Mouse (Mus musculus): Measurements from ENCODE around the gene Scn1a. TPM values are rescaled to one million over a fixed set of nuclear protein-coding genes. Genes with fewer than 3 reads are reported as not detected.

The Scn1a gene
- not detected for total RNA-seq (2021)

DNA sequence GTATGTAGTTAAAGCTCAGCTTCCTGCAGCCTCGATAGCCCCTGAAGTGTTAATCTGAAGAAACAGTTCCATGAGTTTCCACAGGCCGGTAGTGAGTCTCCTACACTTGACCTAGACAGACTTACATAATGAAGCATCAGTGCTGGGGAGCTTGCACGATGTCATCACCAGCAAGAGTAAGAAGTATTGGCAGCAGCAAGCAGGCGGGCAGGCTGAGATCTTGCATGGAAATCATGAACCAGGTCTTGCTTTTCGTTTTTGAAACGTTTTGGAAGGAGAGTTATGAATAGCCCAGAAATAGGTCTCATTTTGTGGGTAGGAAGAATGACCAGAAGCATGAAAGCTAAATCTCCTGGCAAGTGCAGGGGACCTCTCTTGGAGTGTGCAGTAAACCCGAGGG, at the start of gene Scn1a:
TSS of gene Scn1a (minus strand) at position 130 of the 400 bp plus-strand sequence.
- DNase-seq, result no peak
- intact Hi-C loops (cut with DNase I), result no loop called here

DNA sequence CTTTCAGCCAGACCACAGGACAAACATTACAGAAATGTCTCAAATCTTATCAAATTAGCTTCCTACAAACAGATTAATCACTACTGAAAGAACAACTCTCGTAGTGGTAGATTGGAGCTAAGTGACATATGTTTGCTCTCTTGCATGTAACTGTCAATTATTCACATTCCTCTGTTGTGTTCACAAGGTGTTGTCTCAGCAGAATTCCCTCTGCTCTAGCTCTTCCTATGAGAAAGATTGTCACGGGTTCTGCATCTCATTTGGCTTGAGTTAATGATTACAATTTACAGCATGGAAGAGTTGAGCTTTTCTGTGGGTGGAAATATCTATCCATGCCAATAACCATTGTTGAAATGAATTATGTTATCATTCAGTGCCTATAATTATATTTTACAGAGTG, 37.8 kb upstream of the Scn1a start:
- no peak for DNase-seq
- intact Hi-C loops (cut with DNase I), result no loop called here

DNA sequence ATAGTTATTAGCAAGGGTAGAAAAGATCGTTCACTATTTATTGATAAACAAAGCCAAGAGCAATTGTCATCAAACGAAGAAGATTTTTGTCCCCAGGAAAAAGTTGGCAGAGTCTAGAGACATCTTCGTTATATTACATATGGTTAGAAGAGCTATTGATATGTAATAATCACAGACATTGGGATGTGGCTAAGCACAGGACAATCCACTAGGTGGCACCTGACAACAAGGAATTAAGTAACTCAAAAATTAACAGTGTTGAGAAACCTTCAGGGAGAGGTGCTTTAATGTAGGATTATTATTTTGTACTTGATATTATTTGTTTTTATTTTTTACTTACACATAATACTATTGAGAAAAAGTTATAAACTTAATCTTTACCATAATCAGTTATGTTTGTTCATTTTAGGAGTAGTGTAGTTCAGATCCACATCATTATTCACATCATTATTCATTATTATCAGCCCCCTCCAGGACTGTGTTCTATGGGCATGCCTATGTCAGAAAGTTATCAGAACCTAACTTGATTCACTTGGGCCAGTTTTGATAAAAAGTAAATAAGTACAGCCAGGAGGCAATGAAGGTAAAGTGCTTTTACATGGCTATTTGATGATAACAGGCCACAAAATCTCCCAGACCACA, 32.7 kb upstream of the Scn1a start:
- DNase-seq, result no peak
- intact Hi-C loops (cut with DNase I), result loop anchor here (1.0 kb wide), 1 partner anchor 327 kb away; no protein-coding TSS in a partner anchor

DNA sequence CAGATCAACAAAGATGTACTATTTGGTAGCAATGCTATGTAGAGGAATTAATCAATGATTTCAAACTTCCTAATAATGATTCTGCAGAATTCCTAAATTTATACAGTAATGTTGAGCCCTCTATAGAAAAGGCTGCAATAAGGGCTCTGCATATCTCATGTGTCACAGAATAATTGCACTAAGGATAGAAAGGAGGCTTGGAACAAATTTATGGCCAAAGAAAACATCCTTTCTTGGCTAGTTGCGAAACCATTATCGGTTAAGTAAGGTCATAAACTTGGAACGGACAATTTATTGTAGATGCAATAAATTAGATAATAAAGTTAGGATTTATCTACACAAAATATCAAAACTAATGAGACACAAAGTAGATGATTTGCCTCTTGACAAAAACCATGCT, 24.8 kb upstream of the Scn1a start:
- no peak for DNase-seq
- intact Hi-C loops (cut with DNase I), result no loop called here

DNA sequence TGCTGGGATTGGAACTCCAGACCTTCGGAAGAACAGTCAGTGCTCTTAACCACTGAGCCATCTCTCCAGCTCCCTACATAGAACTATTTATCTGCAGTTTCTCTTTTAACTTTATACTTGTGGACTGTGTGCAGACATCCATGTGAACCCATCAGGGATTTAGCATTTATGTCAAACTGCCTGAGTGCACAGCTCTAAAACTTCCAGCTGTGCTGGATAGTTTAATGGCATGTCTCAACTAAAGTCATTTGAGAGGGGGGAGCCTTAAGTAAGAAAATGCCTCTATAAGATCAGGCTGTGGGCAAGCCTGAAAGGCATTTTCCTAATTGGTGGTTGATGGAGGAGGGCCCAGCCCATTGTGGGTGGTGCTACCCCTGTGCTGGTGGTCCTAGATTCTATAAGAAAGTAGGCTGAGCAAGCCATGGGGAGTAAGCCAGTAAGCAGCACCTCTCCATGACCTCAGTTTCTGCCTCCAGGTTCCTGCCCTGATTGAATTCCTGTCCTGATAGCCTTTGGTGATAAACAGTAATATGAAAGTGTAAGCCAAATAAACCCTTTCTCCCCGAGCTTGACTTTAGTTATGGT, 24.3 kb upstream of the Scn1a start:
- no peak for DNase-seq
- intact Hi-C loops (cut with DNase I), result no loop called here

DNA sequence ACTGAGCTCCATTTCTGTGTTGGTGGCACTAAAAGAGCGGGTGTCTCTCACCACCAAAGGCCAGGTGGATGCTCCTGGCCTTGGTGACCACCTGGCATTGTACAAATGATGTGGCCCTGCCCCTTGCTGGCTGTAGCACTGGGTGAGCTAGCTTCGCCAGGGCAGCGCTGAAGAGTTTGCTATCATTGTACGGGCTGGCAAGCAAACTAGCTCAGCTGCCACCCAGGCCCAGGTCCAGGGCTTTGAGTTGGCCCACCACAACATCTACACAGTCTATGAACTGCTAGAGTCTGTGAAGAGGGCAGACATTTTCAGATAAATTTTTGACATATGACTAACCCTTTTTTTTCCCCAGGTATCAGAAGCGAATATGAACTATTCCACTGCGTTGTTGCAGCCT, 23.3 kb upstream of the Scn1a start:
- DNase-seq, result no peak
- intact Hi-C loops (cut with DNase I), result no loop called here

DNA sequence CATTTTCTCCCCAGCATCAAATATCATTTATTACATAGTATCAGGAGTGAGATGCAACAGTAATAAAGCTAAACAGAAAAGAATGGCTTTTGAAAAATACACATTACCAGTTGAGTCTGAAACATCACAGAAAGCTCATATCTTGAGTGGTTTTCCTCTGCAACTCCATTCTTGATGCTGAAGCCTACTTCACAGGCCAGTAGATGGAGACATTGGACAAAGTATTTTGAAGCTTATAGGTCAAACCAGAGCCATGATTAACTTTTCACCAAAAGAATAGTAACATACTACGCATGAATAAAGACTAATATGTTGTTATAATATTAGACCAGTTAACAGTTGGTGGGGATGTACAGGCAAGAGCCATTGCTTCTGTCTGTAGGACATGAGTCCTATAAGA, 21.8 kb upstream of the Scn1a start:
- intact Hi-C loops (cut with DNase I), result no loop called here
- no peak for DNase-seq

DNA sequence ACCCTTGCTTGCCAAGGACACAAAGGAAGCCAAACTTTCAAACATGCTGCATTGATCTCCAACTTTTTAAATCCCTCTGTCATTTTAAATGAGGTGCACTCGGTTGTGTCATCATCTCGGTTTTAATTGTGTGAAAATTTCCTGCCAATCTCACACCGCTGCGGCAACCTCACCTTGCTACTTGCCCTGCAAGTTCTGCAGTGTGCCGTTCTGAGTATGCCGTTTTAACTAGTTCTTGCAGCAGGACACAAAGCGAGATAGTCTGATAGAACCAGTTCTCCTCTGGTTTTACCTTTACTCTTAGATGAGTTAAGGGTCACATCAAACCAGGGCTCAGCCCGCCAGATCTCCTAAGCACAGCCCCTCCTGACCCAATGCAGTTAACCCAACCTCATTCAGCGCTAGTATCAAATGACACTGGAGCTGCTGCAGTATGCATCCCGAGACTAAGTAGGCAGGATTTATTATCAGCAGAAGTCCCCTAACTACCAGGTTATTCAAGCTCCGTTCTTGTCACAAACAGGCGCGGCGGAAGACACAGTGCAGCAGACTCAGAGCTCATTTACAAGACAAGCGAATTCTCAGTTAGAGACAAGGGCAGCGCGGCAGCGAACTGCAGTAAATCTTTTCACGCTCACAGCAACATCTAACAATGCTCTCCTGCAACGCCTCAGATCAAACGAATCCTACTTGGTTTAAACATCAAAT, 722 bp downstream of the Scn1a start:
- intact Hi-C loops (cut with DNase I), result no loop called here
- DNase-seq, result no peak

DNA sequence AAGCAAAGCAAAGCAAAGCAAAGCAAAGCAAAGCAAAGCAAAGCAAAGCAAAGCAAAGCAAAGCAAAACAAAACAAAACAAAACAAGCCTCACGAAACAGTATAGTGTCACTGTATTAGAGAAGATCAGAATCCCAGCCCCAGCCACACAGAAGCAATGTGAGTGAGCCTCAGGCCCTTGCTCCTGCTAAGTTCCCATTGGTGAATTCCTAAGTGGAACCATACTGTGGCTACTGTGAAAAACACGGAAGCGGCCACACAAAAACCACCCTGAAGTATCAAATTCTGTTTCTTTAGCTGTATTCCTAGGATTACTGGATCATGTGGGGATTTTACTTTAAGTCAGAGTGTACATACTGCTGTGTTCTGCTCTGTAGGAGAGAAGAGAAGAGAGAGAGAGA, 4.4 kb downstream of the Scn1a start:
- intact Hi-C loops (cut with DNase I), result no loop called here
- DNase-seq, result no peak

DNA sequence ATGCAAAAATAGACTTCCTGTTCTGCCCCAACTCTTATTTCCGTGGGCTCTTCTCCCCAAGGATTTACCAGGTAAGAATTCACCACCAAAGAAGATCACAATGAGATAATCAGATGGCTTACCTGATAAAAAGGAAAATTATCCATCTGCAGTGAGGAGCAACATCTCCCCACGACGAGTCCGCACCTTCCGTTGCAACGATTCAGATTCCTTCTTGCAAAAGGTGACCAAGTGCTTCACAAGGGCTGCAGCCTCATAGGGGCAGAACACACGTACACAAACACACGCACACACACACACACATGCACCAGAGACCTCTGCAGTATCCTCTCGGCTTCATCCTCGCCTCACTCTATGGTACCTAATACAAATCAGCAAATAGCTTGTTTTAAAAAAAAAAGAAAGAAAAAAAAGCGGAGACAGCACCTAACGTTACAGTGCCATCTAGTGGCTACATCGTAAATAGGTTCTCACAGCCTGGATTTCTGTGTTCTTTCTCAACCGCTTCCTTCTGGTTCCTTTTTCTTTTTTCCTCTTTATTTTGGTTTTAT, 30.8 kb downstream of the Scn1a start:
- intact Hi-C loops (cut with DNase I), result loop anchor here (1.0 to 10.0 kb wide), 2 partner anchors 153 to 1015 kb away; no protein-coding TSS in a partner anchor
- peak; percentile 4 to 17 for DNase-seq

DNA sequence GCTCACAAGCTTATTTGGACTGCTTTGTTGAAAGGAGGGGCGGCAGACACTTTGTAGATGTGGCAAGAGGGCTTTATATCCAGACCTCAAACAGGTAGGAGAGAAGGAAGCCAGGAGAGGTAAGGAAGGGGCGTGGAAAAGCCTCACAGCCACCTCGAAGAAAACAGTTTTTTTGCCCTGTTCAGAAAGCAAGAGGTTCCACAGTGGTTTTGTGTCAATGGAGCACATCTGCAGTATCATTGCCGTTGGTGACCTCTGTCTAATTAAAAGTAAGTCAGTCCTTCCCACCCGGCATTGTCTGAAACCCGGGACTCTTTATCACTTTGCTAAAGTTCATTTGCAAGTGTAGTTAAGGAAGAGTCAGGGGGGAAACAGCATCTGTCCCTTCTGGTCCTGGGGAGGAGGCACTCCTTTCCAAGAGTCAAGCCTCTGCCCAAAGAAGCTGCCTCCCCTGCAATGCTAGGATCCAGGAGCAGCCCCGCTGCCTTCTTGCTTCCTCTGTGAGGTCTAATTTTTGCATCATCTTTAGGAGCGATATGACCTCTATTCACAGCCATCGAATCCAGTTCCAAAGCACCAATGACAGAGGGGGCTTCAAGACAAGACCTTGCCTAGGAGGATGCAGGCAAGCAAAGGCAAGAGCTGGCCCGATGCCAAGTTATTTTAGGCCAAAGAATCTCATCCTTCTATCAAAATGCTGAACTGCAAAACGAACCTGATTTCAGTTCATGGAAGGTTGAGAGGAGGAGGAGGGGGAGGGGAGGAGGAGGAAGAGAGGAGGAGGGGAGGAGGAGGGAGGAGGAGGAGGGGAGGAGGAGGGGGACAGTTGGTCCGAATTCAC, 31.5 kb downstream of the Scn1a start:
- peak in 1 of 2 experiments; percentile 9 for DNase-seq
- intact Hi-C loops (cut with DNase I), result loop anchor here (10.0 kb wide), 1 partner anchor 1014 kb away; no protein-coding TSS in a partner anchor

DNA sequence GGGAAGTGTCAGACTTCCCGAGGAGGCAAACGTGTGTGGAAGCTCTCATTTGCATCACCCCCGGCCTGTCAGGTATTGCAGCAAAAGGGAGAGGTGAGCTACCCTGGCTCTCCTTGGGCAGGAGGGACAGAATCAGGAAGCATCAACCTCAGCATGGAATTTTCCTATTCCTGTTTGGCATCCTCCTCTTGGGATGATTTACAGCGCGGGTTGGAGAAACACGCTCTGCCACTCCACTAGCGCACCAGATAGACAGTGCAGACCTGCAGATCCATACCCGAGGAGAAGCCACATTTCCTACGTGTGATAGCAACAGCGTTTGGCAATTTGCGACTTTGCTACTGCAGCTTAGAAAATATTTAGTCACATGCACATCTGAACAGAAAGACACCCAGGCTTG, 32.2 kb downstream of the Scn1a start:
- DNase-seq, result no peak
- intact Hi-C loops (cut with DNase I), result loop anchor here (10.0 kb wide), 1 partner anchor 1014 kb away; no protein-coding TSS in a partner anchor

DNA sequence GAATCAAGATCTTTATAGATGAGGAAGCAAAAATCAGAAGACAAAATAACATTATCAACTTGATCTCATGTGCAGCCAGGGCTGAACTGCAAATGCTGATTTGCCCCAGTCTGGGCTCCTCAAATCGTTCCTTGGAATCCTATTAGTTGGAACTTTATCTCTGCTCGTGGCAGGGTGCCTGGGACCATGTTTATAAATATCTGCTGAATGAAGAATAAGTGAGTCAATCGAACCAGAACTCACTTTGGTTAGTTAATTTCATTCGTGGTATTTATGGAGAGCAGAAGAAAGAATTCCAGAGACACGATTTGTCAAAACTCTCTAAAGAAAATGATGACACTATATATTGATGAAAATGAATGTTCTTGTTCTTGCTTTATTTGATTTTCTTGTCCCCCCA, 48.1 kb downstream of the Scn1a start:
- no peak for DNase-seq
- intact Hi-C loops (cut with DNase I), result no loop called here

DNA sequence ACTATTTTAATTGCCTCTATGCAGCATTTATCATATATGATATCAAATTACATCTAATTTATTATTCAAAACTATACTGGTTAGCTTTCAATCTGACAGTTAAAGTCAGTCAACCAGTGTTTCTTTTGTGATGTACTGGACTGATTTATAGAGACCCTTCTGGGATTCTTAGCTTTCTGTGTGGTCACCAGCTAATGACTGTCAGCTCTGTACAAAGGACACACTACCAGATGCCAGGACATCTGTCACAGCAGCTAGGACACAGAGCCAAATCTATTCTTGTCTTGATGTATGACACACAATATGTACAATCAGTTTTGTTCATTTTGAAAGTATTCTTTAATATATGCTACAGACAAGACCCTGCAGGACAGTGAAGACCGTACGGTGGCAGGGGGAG, 72.7 kb downstream of the Scn1a start:
- DNase-seq, result no peak
- intact Hi-C loops (cut with DNase I), result no loop called here

DNA sequence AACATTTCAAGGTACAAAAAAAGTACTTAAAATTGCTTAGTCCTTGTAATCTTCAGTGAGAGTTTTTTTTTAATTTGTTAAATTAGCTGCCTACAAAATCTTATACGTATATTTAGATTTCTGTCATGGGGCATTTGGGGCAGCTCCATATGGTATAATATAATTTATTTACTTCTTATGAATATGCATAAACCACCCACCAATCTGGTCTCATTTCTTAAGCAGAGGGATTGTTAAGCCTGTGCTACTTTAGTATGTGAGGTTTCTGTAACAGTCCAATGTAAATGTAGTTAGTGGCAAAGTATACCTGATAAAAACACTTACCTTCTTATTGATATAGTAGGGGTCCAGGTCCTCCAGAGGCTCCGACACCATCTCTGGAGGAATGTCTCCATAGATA, 90.0 kb downstream of the Scn1a start:
- intact Hi-C loops (cut with DNase I), result no loop called here
- no peak for DNase-seq

DNA sequence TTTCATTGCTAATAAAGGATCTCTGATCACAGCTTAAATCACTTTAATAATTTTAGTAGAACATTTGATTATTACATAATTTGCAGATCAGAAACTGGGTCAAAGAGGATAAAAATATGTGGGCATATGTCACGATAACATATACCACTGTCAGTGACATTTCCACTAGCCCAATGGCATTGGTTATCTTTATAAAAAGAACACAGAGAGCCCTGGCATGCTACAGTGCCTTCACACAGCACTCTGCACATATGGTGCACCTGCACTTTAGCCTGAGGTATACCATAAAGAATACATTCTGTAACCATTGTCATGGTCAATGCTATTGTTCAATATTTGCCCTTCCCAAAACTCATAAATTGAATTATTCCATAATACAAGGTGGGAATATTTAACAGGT, 94.0 kb downstream of the Scn1a start:
- intact Hi-C loops (cut with DNase I), result no loop called here
- DNase-seq, result no peak

DNA sequence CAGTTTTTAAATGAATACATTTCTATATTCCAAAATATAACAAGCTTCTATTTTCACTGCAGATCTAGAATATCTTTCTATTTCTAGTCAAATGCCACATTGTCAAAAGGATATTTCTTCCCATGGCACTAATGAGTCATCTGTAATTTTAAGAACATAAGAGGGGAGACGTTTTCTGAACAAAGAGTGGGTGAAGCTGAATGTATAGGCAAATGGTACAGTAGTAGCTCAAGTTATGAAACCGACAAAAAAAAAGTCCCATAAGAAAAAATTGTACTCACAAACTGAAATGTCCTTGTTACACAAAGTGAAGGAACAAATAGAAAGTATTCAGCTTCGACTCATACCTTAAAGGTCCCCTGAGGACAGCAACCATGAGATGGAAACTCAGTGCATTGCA, 94.5 kb downstream of the Scn1a start:
- DNase-seq, result no peak
- intact Hi-C loops (cut with DNase I), result no loop called here

DNA sequence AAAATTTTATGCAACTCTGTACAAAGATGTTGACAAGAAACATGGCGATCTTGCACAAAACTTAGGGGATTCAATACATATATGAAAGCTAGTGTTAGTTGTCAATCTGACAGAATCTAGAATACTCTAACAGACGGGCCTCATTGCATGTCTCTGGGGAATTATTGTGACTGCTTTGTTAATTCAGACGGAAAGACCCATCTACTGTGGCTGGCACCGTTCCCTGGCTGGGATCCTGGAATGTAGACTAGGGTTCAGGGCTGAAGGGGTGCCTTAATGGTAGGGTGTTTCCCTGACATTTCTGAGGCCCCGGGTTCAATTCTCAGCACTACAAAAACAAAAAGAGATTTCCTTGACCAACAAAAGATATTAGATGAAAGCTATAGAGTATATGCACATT, 103.2 kb downstream of the Scn1a start:
- DNase-seq, result no peak
- intact Hi-C loops (cut with DNase I), result no loop called here

DNA sequence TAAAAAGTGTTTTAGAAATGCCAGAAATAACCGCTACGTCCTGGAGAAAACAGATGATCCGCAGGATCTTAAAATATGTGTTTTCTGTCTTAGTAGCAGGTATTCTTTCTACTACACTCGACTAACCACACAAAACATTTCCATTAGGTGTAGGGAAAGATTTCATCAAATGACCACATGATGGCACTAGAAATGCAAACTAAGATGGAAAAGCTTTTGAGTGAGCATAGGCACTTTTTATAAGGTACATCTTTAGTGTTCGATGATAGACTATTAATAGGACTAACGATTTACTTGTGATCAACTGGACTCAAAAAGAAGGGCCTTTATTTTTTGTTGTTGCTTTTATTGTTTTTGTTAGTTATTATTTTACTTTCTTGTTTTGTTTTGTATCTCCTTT, 104.2 kb downstream of the Scn1a start:
- intact Hi-C loops (cut with DNase I), result no loop called here
- no peak for DNase-seq

DNA sequence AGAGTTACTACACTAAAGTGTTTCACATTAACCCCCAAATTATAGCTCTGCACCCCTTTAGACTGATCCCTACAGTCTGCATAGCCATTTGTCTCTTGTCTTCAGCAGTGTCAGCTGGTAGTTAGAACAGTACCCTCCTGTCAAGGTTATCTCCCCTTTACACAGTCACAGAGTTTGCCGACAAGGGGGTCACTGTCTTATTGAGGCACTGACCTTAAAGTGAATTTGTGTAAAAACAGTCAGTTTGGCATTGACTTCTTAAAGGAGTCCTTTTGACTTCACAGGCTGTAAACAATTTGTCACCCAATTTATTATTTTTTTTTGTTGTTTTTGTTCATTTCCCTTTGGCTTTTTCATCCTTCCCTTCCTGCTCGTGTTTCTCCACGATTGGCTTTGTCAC, 168.1 kb downstream of the Scn1a start:
- intact Hi-C loops (cut with DNase I), result no loop called here
- no peak for DNase-seq
